Mouse (Mus musculus): ENCODE results near the gene Fntb.

Gene Fntb

DNA sequence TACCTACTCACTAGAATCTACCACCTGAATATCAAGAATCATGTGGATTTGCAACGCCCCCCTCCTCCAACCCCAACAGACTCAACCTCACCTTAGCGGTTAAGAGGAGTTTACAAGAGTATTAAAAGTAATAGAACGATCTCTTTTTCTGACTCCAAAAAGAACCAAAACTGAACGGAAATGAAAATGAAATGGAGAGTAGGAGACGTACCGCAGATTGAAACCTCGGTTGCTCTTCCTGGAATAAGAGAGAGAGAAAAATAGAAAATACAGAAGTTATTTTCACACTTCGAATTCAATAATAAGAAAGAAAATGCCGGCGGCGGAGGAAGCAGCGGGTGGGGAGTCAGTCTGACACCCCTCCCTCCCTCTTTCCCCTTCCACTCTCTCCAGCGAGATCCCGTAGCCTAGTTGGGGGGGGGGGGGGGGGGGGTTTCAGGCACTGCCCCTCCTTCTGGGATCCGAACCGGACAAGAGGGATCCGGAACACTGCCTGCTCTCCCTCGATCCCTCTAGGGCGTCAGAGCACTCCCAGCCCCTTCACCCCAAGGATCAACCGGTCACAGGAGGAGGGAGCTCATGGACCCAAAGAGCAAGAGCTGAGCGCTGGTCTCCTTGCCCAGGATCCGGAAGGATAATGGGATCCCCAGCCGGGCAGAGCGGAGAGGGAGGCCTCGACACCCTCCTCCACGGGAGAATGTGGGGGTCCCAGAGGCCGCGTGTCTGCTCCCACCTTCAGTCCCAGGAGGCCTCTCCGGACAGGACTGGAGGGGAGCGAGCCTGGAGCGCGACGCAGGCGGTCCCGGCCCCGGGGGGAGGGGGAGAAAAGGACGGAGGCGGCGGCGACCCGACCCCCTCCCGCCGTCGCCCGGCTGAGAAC is 195.9 kb downstream of the Fntb start:
- no peak for DNase-seq (ENCODE audit: low spot score)

DNA sequence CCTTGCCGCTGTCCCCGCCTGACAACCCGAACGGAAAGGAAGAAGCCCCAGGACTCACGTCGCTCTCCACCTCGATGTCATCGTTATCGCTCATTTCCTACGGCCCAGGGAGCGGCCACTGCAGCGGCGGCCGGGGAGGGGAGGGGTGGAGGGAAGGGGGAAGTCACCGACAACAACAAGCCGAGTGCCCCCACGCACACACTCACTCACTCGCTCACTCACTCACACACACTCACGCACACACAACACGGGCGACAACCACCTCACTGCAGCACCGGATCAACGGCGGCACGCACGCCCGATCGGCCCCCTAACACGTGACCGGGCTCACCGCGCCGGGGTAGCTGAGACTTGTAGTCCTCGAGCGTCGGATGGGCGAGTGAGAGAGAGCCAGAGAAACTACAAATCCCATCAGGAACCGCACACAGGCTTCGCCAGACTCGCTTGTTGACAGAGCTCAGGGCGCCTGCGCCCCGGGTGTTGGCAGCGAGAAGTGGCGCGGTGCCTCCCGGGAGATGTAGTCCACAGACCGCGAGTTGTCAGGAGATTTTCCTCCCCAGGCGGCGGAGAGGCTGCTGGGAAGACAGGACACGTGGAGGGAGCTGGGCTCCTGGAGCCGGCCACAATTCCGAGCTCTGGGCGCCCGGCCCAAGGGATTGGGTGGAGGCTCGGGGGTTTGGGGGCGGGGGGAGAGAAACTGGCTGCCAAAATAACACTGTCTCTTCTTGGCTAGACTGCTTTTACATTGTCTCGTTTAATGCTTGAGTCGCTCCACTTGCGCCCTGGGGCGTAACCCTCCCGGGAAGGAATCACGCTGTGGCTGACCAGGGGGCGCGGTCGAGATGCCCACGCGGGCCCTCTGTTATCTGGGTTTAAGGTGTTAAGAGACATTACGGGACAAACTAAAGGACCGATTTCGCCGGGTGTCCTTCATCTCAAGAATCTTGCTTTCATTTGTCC is 196.8 kb downstream of the Fntb start, which contains the start of gene Max:
Gene Max, minus strand, starts transcription at position 270 of the 960 bp plus-strand sequence.
- DNase-seq (ENCODE audit: low spot score), result peak; percentile 98

- DNase-seq (ENCODE audit: low spot score), result no peak
Measured at GRCm38 (mm10) chr12:76965089-76965488, 199.7 kb downstream of the Fntb start.

DNA sequence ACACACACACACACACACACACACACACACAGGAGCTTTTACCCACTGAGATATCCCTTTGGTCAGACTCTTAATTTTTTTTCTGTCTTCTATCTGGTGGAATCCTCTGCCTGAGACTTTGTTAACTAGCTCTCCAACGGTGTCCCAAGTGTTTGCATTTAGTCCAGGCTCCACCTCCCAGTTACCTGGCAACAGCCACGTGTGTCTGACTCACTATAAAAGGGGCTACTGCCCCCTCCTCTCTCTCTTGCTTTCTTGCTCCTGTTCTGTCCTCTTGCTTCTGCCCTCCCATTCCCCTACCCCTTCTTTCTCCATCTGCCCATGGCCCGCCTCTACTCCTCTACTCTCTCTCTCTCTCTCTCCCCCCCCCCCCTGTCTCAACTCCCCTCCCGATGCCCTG is 200.5 kb downstream of the Fntb start:
- no peak for DNase-seq (ENCODE audit: low spot score)

Measured in layer of hippocampus, adult 9-10 months (tissue).